Mouse (Mus musculus): ENCODE data around the gene Ticam1. TPM values are rescaled to one million over a fixed set of nuclear protein-coding genes. Genes with fewer than 3 reads are reported as not detected.

Gene Ticam1
- polyA plus RNA-seq, 1 experiment from 2014 or later = 4.1 TPM

GRCm38 (mm10) chr17:56289371-56290331, 13.1 kb upstream of the Ticam1 start:
- Histone ChIP-seq H3K27ac (peak overlapping the region; percentile 93), H3K4me1 (peaks cover 65% of the 10 kb centered on the region), H3K9ac (peak overlapping the region; percentile 74), H3K4me3 (peak overlapping the region; percentile 64), H3K36me3 (peaks cover 23% of the 10 kb centered on the region), H3K9me3 (replicated peaks) (no peaks in the 10 kb centered on the region), H3K4me2 (peak overlapping the region; percentile 85), H3K27me3 (replicated peaks) (no peaks in the 10 kb centered on the region)
- 6% methylated on average over 23 of the region's 23 CpGs for WGBS (ENCODE audit: insufficient replicate concordance)
- peak; percentile 36 for ATAC-seq

- Histone ChIP-seq H3K27me3 (replicated peaks) (no peaks in the 10 kb centered on the region), H3K4me2 (peak overlapping the region; percentile 85), H3K4me1 (peaks cover 65% of the 10 kb centered on the region), H3K9me3 (replicated peaks) (no peaks in the 10 kb centered on the region), H3K9ac (peak overlapping the region; percentile 74; the same call in 1 of the 2 replicates), H3K27ac (peak overlapping the region; percentile 93), H3K36me3 (peaks cover 31% of the 10 kb centered on the region), H3K4me3 (peak overlapping the region; percentile 64)
- ATAC-seq = no peak
- WGBS (ENCODE audit: insufficient replicate concordance) = 26% methylated on average over 3 of the region's 3 CpGs
Observed at GRCm38 (mm10) chr17:56288866-56289265, 12.3 kb upstream of the Ticam1 start.

GRCm38 (mm10) chr17:56287830-56288229, 11.2 kb upstream of the Ticam1 start:
- Histone ChIP-seq H3K4me1 (peaks cover 70% of the 10 kb centered on the region), H3K36me3 (peaks cover 40% of the 10 kb centered on the region), H3K27ac (peak overlapping the region; percentile 93), H3K4me3 (peak overlapping the region; percentile 28), H3K27me3 (replicated peaks) (no peaks in the 10 kb centered on the region), H3K4me2 (peak overlapping the region; percentile 85), H3K9ac (peak overlapping the region; percentile 45), H3K9me3 (replicated peaks) (no peaks in the 10 kb centered on the region)
- ATAC-seq = peak; percentile 56
- 38% methylated on average over 3 of the region's 3 CpGs for WGBS (ENCODE audit: insufficient replicate concordance)

- 88% methylated on average over 11 of the region's 11 CpGs for WGBS (ENCODE audit: insufficient replicate concordance)
- Histone ChIP-seq H3K4me3 (no peak overlapping the region), H3K4me2 (no peak overlapping the region), H3K36me3 (peaks cover 56% of the 10 kb centered on the region), H3K9ac (no peak overlapping the region), H3K27ac (no peak overlapping the region), H3K9me3 (replicated peaks) (no peaks in the 10 kb centered on the region), H3K4me1 (peaks cover 68% of the 10 kb centered on the region), H3K27me3 (replicated peaks) (no peaks in the 10 kb centered on the region)
- no peak for ATAC-seq
Observed at GRCm38 (mm10) chr17:56285995-56286394, 9.4 kb upstream of the Ticam1 start.

GRCm38 (mm10) chr17:56283316-56283715, 6.7 kb upstream of the Ticam1 start:
- no peak overlapping the region for H3K9ac ChIP-seq
- H3K4me2 ChIP-seq = no peak overlapping the region
- peaks cover 58% of the 10 kb centered on the region for H3K4me1 ChIP-seq
- H3K36me3 ChIP-seq = peaks cover 72% of the 10 kb centered on the region
- H3K9me3 ChIP-seq (replicated peaks) = no peaks in the 10 kb centered on the region
- no peaks in the 10 kb centered on the region for H3K27me3 ChIP-seq (replicated peaks)
- no peak for ATAC-seq
- WGBS (ENCODE audit: insufficient replicate concordance) = 71% methylated on average over 8 of the region's 8 CpGs
- H3K27ac ChIP-seq = 0 out of 2 replicates have a peak overlapping the region, but pooled peaks have one; percentile 1
- no peak overlapping the region for H3K4me3 ChIP-seq

- Histone ChIP-seq H3K4me3 (no peak overlapping the region), H3K36me3 (peaks cover 73% of the 10 kb centered on the region), H3K4me2 (no peak overlapping the region), H3K9ac (no peak overlapping the region), H3K27me3 (replicated peaks) (no peaks in the 10 kb centered on the region), H3K27ac (0 out of 2 replicates have a peak overlapping the region, but pooled peaks have one; percentile 1), H3K4me1 (peaks cover 58% of the 10 kb centered on the region), H3K9me3 (replicated peaks) (no peaks in the 10 kb centered on the region)
- ATAC-seq = no peak
- 86% methylated on average over 4 of the region's 4 CpGs for WGBS (ENCODE audit: insufficient replicate concordance)
Observed at GRCm38 (mm10) chr17:56282802-56283201, 6.2 kb upstream of the Ticam1 start.

GRCm38 (mm10) chr17:56281193-56281592, 4.6 kb upstream of the Ticam1 start:
- H3K9ac ChIP-seq = no peak overlapping the region
- H3K4me2 ChIP-seq = peak overlapping the region; percentile 22
- 0 out of 2 replicates have a peak overlapping the region, but pooled peaks have one; percentile 29 for H3K27ac ChIP-seq
- 72% methylated on average over 12 of the region's 12 CpGs for WGBS (ENCODE audit: insufficient replicate concordance)
- H3K9me3 ChIP-seq (replicated peaks) = no peaks in the 10 kb centered on the region
- H3K36me3 ChIP-seq = peaks cover 66% of the 10 kb centered on the region
- H3K27me3 ChIP-seq (replicated peaks) = no peaks in the 10 kb centered on the region
- H3K4me3 ChIP-seq = no peak overlapping the region
- no peak for ATAC-seq
- peaks cover 54% of the 10 kb centered on the region for H3K4me1 ChIP-seq

- no peaks in the 10 kb centered on the region for H3K9me3 ChIP-seq (replicated peaks)
- H3K27me3 ChIP-seq (replicated peaks) = no peaks in the 10 kb centered on the region
- peaks cover 61% of the 10 kb centered on the region for H3K4me1 ChIP-seq
- ATAC-seq = no peak
- no peak overlapping the region for H3K4me3 ChIP-seq
- H3K9ac ChIP-seq = no peak overlapping the region
- H3K4me2 ChIP-seq = no peak overlapping the region
- peaks cover 50% of the 10 kb centered on the region for H3K36me3 ChIP-seq
- H3K27ac ChIP-seq = 0 out of 2 replicates have a peak overlapping the region, but pooled peaks have one; percentile 43
- WGBS (ENCODE audit: insufficient replicate concordance) = 92% methylated on average over 12 of the region's 12 CpGs
Observed at GRCm38 (mm10) chr17:56279481-56280155, 3.0 kb upstream of the Ticam1 start.

GRCm38 (mm10) chr17:56278340-56278739, 1.8 kb upstream of the Ticam1 start:
- ATAC-seq = no peak
- peaks cover 45% of the 10 kb centered on the region for H3K36me3 ChIP-seq
- no peak overlapping the region for H3K9ac ChIP-seq
- no peak overlapping the region for H3K4me3 ChIP-seq
- peak overlapping the region; percentile 92 for H3K27ac ChIP-seq
- peaks cover 73% of the 10 kb centered on the region for H3K4me1 ChIP-seq
- no peaks in the 10 kb centered on the region for H3K9me3 ChIP-seq (replicated peaks)
- H3K27me3 ChIP-seq (replicated peaks) = no peaks in the 10 kb centered on the region
- H3K4me2 ChIP-seq = peak overlapping the region; percentile 91; the same call in 1 of the 2 replicates
- 87% methylated on average over 5 of the region's 5 CpGs for WGBS (ENCODE audit: insufficient replicate concordance)

- Histone ChIP-seq H3K4me1 (peaks cover 72% of the 10 kb centered on the region), H3K4me3 (peak overlapping the region; percentile 74), H3K27me3 (replicated peaks) (no peaks in the 10 kb centered on the region), H3K9ac (peak overlapping the region; percentile 87), H3K27ac (peak overlapping the region; percentile 92), H3K9me3 (replicated peaks) (no peaks in the 10 kb centered on the region), H3K36me3 (peaks cover 43% of the 10 kb centered on the region), H3K4me2 (peak overlapping the region; percentile 91)
- 22% methylated on average over 2 of the region's 2 CpGs for WGBS (ENCODE audit: insufficient replicate concordance)
- peak; percentile 3; the same call in 1 of the 2 replicates for ATAC-seq
Observed at GRCm38 (mm10) chr17:56277567-56277893, 944 bp upstream of the Ticam1 start.

GRCm38 (mm10) chr17:56275842-56276480, 625 bp downstream of the Ticam1 start:
- no peaks in the 10 kb centered on the region for H3K9me3 ChIP-seq (replicated peaks)
- 13% methylated on average over 5 of the region's 5 CpGs for WGBS (ENCODE audit: insufficient replicate concordance)
- H3K4me2 ChIP-seq = peak overlapping the region; percentile 91
- H3K27me3 ChIP-seq (replicated peaks) = no peaks in the 10 kb centered on the region
- peak; percentile 39 for ATAC-seq
- H3K36me3 ChIP-seq = peaks cover 45% of the 10 kb centered on the region
- H3K4me3 ChIP-seq = peak overlapping the region; percentile 74
- H3K9ac ChIP-seq = peak overlapping the region; percentile 87
- H3K4me1 ChIP-seq = peaks cover 63% of the 10 kb centered on the region
- H3K27ac ChIP-seq = peak overlapping the region; percentile 92
